Mouse (Mus musculus): ENCODE measurements around the gene Mast4. TPM values are rescaled to one million over a fixed set of nuclear protein-coding genes. Genes with fewer than 3 reads are reported as not detected.

Gene Mast4
- total and polyA plus RNA-seq, 3 experiments = 0.04 to 1.1 (median 0.23) TPM

DNA sequence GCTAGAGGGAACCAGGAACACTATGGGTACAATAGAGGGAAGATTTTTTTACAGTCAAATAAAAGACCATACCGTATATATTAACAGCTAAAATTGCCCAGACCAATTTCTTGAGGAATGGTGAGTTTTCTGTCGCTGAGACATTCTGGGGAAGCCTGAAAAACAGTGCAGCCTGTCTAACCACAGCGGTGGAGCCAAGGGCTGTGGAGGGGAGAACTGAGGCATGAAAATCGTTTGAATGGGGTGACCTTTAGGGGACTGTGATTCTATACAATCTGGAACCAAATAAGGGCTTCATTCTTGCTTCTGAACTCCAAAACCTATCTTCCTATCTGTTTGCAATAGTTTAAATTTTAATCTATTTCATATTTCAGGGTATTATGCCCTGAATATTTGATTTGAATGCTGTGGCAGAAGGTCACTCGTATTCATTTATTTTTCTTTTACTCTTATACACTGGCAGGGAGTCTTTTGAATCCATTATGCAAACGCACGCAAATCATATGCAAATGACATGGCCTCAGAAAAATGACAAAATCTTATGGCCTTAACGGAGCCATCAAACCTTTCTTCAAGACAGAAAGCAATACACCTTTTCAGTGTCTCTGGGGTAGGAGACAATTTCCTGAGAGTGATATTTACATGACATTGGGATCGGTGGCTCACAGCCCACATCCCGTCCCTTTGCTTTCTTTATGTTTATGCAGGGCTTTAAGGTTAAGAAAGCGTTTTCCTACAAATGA, 642.7 kb downstream of the Mast4 start:
- no peaks in the 10 kb centered on the region for H3K4me1 ChIP-seq (ENCODE audit: insufficient read depth, low read depth, low read length)
- no peak for ATAC-seq (ENCODE audit: extremely low read depth, insufficient number of reproducible peaks, low FRiP score, poor library complexity, severe bottlenecking)
- H3K36me3 ChIP-seq (replicated peaks) = no peaks in the 10 kb centered on the region
- no peak for TF ChIP-seq CTCF (IDR thresholded peaks at IDR 0.05; ENCODE audit: low read depth, low read length)
- TF ChIP-seq POLR2AphosphoS5 (IDR thresholded peaks at IDR 0.05; ENCODE audit: insufficient replicate concordance, low read depth, low read length) = no peak
- TF ChIP-seq GATA2 (IDR thresholded peaks at IDR 0.05; ENCODE audit: borderline replicate concordance, low read depth, low read length) = no peak
- no peak for TF ChIP-seq TAL1 (conservative IDR thresholded peaks at IDR 0.05; ENCODE audit: low read depth, low read length)
- TF ChIP-seq GATA1 (IDR thresholded peaks at IDR 0.05; ENCODE audit: borderline replicate concordance, low read length) = no peak
- H3K9me3 ChIP-seq (replicated peaks) = no peaks in the 10 kb centered on the region
- H3K4me3 ChIP-seq (ENCODE audit: low read depth, low read length) = no peak overlapping the region
- no peak for DNase-seq (ENCODE audit: low spot score)
- H3K27me3 ChIP-seq (ENCODE audit: insufficient read depth, low read length) = no peaks in the 10 kb centered on the region; the same call in 1 of the 2 replicates

DNA sequence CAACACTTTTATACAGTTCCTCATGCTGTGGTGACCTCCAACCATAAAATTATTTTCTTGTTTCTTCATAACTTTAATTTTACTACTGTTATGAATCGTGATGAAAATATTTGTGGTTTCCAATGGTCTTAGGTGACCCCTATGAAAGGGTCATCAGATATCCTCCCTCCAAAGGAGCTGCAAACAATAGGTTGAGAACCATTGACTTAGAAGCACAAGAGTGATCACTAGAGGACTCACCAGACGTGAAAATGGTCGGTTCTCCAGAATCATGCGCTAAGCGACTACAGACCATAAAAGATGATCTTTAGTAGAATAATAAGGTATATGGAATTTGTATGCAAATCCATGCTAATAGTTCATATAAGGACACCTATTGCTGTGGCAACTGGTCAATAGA, 644.1 kb downstream of the Mast4 start:
- H3K4me1 ChIP-seq (ENCODE audit: insufficient read depth, low read depth, low read length) = no peaks in the 10 kb centered on the region

DNA sequence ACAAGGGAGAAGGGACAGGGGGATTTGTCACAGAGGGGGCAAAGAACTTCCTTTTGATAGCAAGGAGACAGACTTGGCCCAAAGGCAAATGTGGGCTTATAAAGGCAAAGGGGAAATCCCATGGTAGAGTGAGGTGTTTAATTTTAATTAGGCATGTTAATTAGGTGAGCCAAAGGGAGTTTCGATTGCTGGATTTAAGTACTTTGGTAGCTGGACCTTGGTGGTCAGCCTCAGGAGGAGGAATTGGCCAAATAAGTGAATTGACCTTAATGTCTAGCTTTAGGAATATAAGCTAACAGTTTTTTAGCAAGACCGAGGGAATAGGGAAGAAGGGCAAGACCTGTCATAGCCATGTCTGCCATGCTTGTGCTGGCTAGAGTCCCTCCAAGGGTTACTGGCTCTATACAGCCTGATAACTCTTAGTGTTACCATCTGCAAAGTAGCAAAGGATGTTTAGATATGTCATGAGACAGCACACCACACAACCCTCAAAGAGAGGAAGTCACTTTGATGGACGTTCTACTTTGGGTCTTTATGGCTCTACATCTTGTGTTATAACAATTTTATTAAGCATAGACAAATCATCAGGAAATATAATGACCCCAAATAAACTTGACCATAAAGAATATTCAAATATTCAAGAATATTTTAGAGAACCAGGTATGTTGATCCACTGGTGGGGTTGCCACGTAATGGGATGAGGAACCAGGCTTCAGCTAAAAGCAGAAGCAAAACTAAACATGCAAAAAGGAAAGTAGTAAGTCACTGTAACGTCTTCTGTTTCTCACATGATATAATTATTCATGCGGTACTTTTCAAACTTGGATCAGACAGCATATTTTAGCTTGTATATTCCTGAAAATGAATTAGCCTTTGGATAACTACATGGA, 644.9 kb downstream of the Mast4 start:
- TF ChIP-seq GATA1 (IDR thresholded peaks at IDR 0.05; ENCODE audit: borderline replicate concordance, low read length) (no peak), GATA2 (IDR thresholded peaks at IDR 0.05; ENCODE audit: borderline replicate concordance, low read depth, low read length) (no peak), POLR2AphosphoS5 (IDR thresholded peaks at IDR 0.05; ENCODE audit: insufficient replicate concordance, low read depth, low read length) (no peak), CTCF (IDR thresholded peaks at IDR 0.05; ENCODE audit: low read depth, low read length) (no peak), TAL1 (conservative IDR thresholded peaks at IDR 0.05; ENCODE audit: low read depth, low read length) (no peak)
- Histone ChIP-seq H3K4me3 (ENCODE audit: low read depth, low read length) (no peak overlapping the region), H3K36me3 (replicated peaks) (no peaks in the 10 kb centered on the region), H3K4me1 (ENCODE audit: insufficient read depth, low read depth, low read length) (no peaks in the 10 kb centered on the region), H3K27me3 (ENCODE audit: insufficient read depth, low read length) (peaks cover 4% of the 10 kb centered on the region; the same call in 1 of the 2 replicates), H3K9me3 (replicated peaks) (no peaks in the 10 kb centered on the region)
- ATAC-seq (ENCODE audit: extremely low read depth, insufficient number of reproducible peaks, low FRiP score, poor library complexity, severe bottlenecking) (no peak), DNase-seq (ENCODE audit: low spot score) (no peak)

More for the DNA sequence above, 644.1 kb downstream of the Mast4 start:
- H3K9me3 ChIP-seq (replicated peaks) = no peaks in the 10 kb centered on the region
- no peaks in the 10 kb centered on the region for H3K36me3 ChIP-seq (replicated peaks)
- peaks cover 2% of the 10 kb centered on the region; the same call in 1 of the 2 replicates for H3K27me3 ChIP-seq (ENCODE audit: insufficient read depth, low read length)
- DNase-seq (ENCODE audit: low spot score) = no peak
- ATAC-seq (ENCODE audit: extremely low read depth, insufficient number of reproducible peaks, low FRiP score, poor library complexity, severe bottlenecking) = no peak
- no peak for TF ChIP-seq GATA2 (IDR thresholded peaks at IDR 0.05; ENCODE audit: borderline replicate concordance, low read depth, low read length)
- no peak for TF ChIP-seq CTCF (IDR thresholded peaks at IDR 0.05; ENCODE audit: low read depth, low read length)
- no peak for TF ChIP-seq POLR2AphosphoS5 (IDR thresholded peaks at IDR 0.05; ENCODE audit: insufficient replicate concordance, low read depth, low read length)
- TF ChIP-seq TAL1 (conservative IDR thresholded peaks at IDR 0.05; ENCODE audit: low read depth, low read length) = no peak
- no peak for TF ChIP-seq GATA1 (IDR thresholded peaks at IDR 0.05; ENCODE audit: borderline replicate concordance, low read length)
- no peak overlapping the region for H3K4me3 ChIP-seq (ENCODE audit: low read depth, low read length)

DNA sequence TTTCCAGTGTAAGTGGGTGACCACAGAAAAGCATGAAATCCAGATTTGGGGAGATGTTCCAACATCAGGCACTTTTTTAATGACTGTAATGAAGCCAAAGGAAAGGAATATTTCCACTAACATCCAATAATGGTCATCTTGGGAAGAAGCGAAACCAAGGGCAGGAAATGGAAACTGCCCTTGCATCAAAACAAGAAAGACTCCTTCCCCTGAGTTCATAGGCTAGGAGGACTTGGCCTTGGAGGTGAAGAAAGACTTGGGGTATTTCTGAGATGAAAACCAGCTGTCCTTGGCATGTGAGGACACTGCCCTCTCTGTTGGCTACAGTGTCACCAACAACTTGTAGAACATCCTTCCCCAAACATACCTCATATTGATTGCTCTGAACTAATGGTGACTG, 646.2 kb downstream of the Mast4 start:
- no peak for DNase-seq (ENCODE audit: low spot score)
- Histone ChIP-seq H3K9me3 (replicated peaks) (no peaks in the 10 kb centered on the region), H3K36me3 (replicated peaks) (no peaks in the 10 kb centered on the region), H3K4me1 (ENCODE audit: insufficient read depth, low read depth, low read length) (no peaks in the 10 kb centered on the region), H3K4me3 (ENCODE audit: low read depth, low read length) (no peak overlapping the region), H3K27me3 (ENCODE audit: insufficient read depth, low read length) (peaks cover 4% of the 10 kb centered on the region; the same call in 1 of the 2 replicates)
- ATAC-seq (ENCODE audit: extremely low read depth, insufficient number of reproducible peaks, low FRiP score, poor library complexity, severe bottlenecking) = no peak
- TF ChIP-seq GATA2 (IDR thresholded peaks at IDR 0.05; ENCODE audit: borderline replicate concordance, low read depth, low read length) = no peak

DNA sequence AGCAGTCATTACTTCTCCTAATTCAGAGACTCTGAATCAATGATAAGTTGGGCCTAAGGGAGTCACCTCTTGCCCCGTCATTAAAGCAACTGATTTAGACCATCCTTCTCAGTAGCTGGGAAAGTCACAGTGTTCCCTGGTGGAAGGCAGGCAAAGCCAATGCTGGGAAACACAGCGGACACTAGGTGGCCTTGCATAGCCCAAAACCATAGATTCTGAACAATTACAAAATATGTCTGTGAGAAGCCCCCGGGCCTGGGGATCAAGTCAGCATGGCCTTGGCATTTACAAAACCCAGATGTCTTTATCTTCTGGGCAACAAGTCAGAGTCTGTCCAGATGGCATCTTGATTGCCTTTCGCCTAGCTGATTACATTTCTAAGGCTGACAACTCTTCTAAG, 649.4 kb downstream of the Mast4 start:
- ATAC-seq (ENCODE audit: extremely low read depth, insufficient number of reproducible peaks, low FRiP score, poor library complexity, severe bottlenecking) = no peak

More for the DNA sequence above, 649.4 kb downstream of the Mast4 start:
- H3K9me3 ChIP-seq (replicated peaks) = no peaks in the 10 kb centered on the region
- DNase-seq (ENCODE audit: low spot score) = no peak
- no peaks in the 10 kb centered on the region for H3K4me1 ChIP-seq (ENCODE audit: insufficient read depth, low read depth, low read length)
- no peak overlapping the region for H3K4me3 ChIP-seq (ENCODE audit: low read depth, low read length)
- H3K27me3 ChIP-seq (ENCODE audit: insufficient read depth, low read length) = peaks cover 8% of the 10 kb centered on the region; the same call in 1 of the 2 replicates
- TF ChIP-seq GATA2 (IDR thresholded peaks at IDR 0.05; ENCODE audit: borderline replicate concordance, low read depth, low read length) = no peak
- TF ChIP-seq POLR2AphosphoS5 (IDR thresholded peaks at IDR 0.05; ENCODE audit: insufficient replicate concordance, low read depth, low read length) = no peak
- TF ChIP-seq CTCF (IDR thresholded peaks at IDR 0.05; ENCODE audit: low read depth, low read length) = no peak
- TF ChIP-seq TAL1 (conservative IDR thresholded peaks at IDR 0.05; ENCODE audit: low read depth, low read length) = no peak
- no peak for TF ChIP-seq GATA1 (IDR thresholded peaks at IDR 0.05; ENCODE audit: borderline replicate concordance, low read length)
- H3K36me3 ChIP-seq (replicated peaks) = no peaks in the 10 kb centered on the region

Measured in G1E (cell line).